Mouse (Mus musculus): ENCODE results near the gene Cd300c. TPM values are rescaled to one million over a fixed set of nuclear protein-coding genes. Genes with fewer than 3 reads are reported as not detected.
"Not testable (repeated sequence)": the region's sequence is repeated elsewhere in the genome, so short reads cannot be mapped to it uniquely, and the experiment has no call there.

Cd300c gene
- polyA plus RNA-seq, 1 experiment from 2014 or later = not detected

GRCm38 (mm10) chr11:114909538-114909937 lies 59.4 kb downstream of the Cd300c start:
- not testable (repeated sequence) for DNase-seq (ENCODE audit: low spot score); ATAC-seq (replicated peaks; ENCODE audit: low FRiP score)

GRCm38 (mm10) chr11:114908086-114908485 lies 60.9 kb downstream of the Cd300c start:
- no peak for DNase-seq (ENCODE audit: low spot score)
- no peaks in the 10 kb centered on the region for H3K27me3 ChIP-seq (replicated peaks; ENCODE audit: control insufficient read depth, insufficient read depth, low read length)
- H3K9ac ChIP-seq (ENCODE audit: low read depth, low read length) = no peak overlapping the region
- H3K36me3 ChIP-seq (ENCODE audit: control insufficient read depth, insufficient read depth, low read length) = no peaks in the 10 kb centered on the region
- no peak overlapping the region for H3K4me3 ChIP-seq (ENCODE audit: low read depth, low read length)
- ATAC-seq (replicated peaks; ENCODE audit: low FRiP score) = no peak
- no peaks in the 10 kb centered on the region for H3K9me3 ChIP-seq (ENCODE audit: control insufficient read depth, low read length)
- no peak overlapping the region for H3K27ac ChIP-seq (ENCODE audit: low read depth, low read length)
- peaks cover 7% of the 10 kb centered on the region for H3K4me1 ChIP-seq (replicated peaks; ENCODE audit: control insufficient read depth, insufficient read depth, low read length)
- H3K4me2 ChIP-seq = no peak overlapping the region
- 37% methylated on average over 4 of the region's 4 CpGs for WGBS

More at GRCm38 (mm10) chr11:114909538-114909937, 59.4 kb downstream of the Cd300c start:
- whole genome bisulfite sequencing = 40% methylated on average over 3 of the region's 3 CpGs
- H3K36me3 ChIP-seq (ENCODE audit: control insufficient read depth, insufficient read depth, low read length); H3K4me2 ChIP-seq; H3K4me1 ChIP-seq (replicated peaks; ENCODE audit: control insufficient read depth, insufficient read depth, low read length); H3K9me3 ChIP-seq (ENCODE audit: control insufficient read depth, low read length); H3K27ac ChIP-seq (ENCODE audit: low read depth, low read length); H3K4me3 ChIP-seq (ENCODE audit: low read depth, low read length); H3K9ac ChIP-seq (ENCODE audit: low read depth, low read length); H3K27me3 ChIP-seq (replicated peaks; ENCODE audit: control insufficient read depth, insufficient read depth, low read length): not testable (repeated sequence)

- Histone ChIP-seq H3K4me2 (no peak overlapping the region), H3K4me3 (ENCODE audit: low read depth, low read length) (no peak overlapping the region), H3K27me3 (replicated peaks; ENCODE audit: control insufficient read depth, insufficient read depth, low read length) (no peaks in the 10 kb centered on the region), H3K36me3 (ENCODE audit: control insufficient read depth, insufficient read depth, low read length) (no peaks in the 10 kb centered on the region), H3K27ac (ENCODE audit: low read depth, low read length) (0 out of 2 replicates have a peak overlapping the region, but pooled peaks have one; percentile 7), H3K9ac (ENCODE audit: low read depth, low read length) (no peak overlapping the region), H3K9me3 (ENCODE audit: control insufficient read depth, low read length) (no peaks in the 10 kb centered on the region), H3K4me1 (replicated peaks; ENCODE audit: control insufficient read depth, insufficient read depth, low read length) (peaks cover 7% of the 10 kb centered on the region)
- 38% methylated on average over 4 of the region's 4 CpGs for WGBS
- no peak for DNase-seq (ENCODE audit: low spot score)
- peak; percentile 54; the same call in 1 of the 2 replicates for ATAC-seq (replicated peaks; ENCODE audit: low FRiP score)
Measured at GRCm38 (mm10) chr11:114907567-114907966, 61.4 kb downstream of the Cd300c start.

Other genes starting within 250 kb of the Cd300c start
- not detected in 2 replicates for gene Dnaic2, start 241.7 kb downstream of the Cd300c start, polyA plus RNA-seq (2014; fragmentation: Nextera tagmentation; extraction: Ambion mirVana)
- 0.16 TPM in 1 of 2 replicates, not detected in the other for gene Kif19a, start 203.8 kb downstream of the Cd300c start, polyA plus RNA-seq (2014; fragmentation: Nextera tagmentation; extraction: Ambion mirVana)
- gene Btbd17, start 173.2 kb downstream of the Cd300c start, polyA plus RNA-seq (2014; fragmentation: Nextera tagmentation; extraction: Ambion mirVana) = 0.10 and 0.43 TPM in 2 replicates
- not detected in 2 replicates for gene Gpr142, start 170.2 kb downstream of the Cd300c start, polyA plus RNA-seq (2014; fragmentation: Nextera tagmentation; extraction: Ambion mirVana)
- gene Gprc5c, start 118.0 kb downstream of the Cd300c start, polyA plus RNA-seq (2014; fragmentation: Nextera tagmentation; extraction: Ambion mirVana) = 20.2 and 21.6 TPM in 2 replicates
- gene Cd300a, start 79.1 kb downstream of the Cd300c start, polyA plus RNA-seq (2014; fragmentation: Nextera tagmentation; extraction: Ambion mirVana) = 4.1 and 5.4 TPM in 2 replicates
- gene Cd300lb, start 34.8 kb downstream of the Cd300c start, polyA plus RNA-seq (2014; fragmentation: Nextera tagmentation; extraction: Ambion mirVana) = 0.49 and 0.55 TPM in 2 replicates
- 0.45 and 0.95 TPM in 2 replicates for gene Cd300ld, start 20.8 kb upstream of the Cd300c start, polyA plus RNA-seq (2014; fragmentation: Nextera tagmentation; extraction: Ambion mirVana)
- 3.7 and 4.4 TPM in 2 replicates for gene Cd300c2, start 32.7 kb upstream of the Cd300c start, polyA plus RNA-seq (2014; fragmentation: Nextera tagmentation; extraction: Ambion mirVana)
- not detected in 2 replicates for gene Cd300ld2, start 47.0 kb upstream of the Cd300c start, polyA plus RNA-seq (2014; fragmentation: Nextera tagmentation; extraction: Ambion mirVana)
- gene Cd300ld4, start 57.9 kb upstream of the Cd300c start, polyA plus RNA-seq (2014; fragmentation: Nextera tagmentation; extraction: Ambion mirVana) = not detected in 2 replicates
- gene Cd300ld5, start 68.6 kb upstream of the Cd300c start, polyA plus RNA-seq (2014; fragmentation: Nextera tagmentation; extraction: Ambion mirVana) = not detected in 2 replicates
- gene Cd300ld3, start 79.3 kb upstream of the Cd300c start, polyA plus RNA-seq (2014; fragmentation: Nextera tagmentation; extraction: Ambion mirVana) = not detected in 2 replicates
- gene Cd300e, start 93.0 kb upstream of the Cd300c start, polyA plus RNA-seq (2014; fragmentation: Nextera tagmentation; extraction: Ambion mirVana) = 0.33 and 0.56 TPM in 2 replicates
- 6.3 and 7.9 TPM in 2 replicates for gene Rab37, start 122.3 kb upstream of the Cd300c start, polyA plus RNA-seq (2014; fragmentation: Nextera tagmentation; extraction: Ambion mirVana)
- 0.63 and 0.86 TPM in 2 replicates for gene Cd300lf, start 164.8 kb upstream of the Cd300c start, polyA plus RNA-seq (2014; fragmentation: Nextera tagmentation; extraction: Ambion mirVana)
- 117 and 121 TPM in 2 replicates for gene Slc9a3r1, start 194.2 kb upstream of the Cd300c start, polyA plus RNA-seq (2014; fragmentation: Nextera tagmentation; extraction: Ambion mirVana)
- 10.8 and 13.1 TPM in 2 replicates for gene Tmem104, start 218.3 kb upstream of the Cd300c start, polyA plus RNA-seq (2014; fragmentation: Nextera tagmentation; extraction: Ambion mirVana)
- gene Nat9, start 218.7 kb upstream of the Cd300c start, polyA plus RNA-seq (2014; fragmentation: Nextera tagmentation; extraction: Ambion mirVana) = 17.0 and 20.1 TPM in 2 replicates